In the genomic region with DNA sequence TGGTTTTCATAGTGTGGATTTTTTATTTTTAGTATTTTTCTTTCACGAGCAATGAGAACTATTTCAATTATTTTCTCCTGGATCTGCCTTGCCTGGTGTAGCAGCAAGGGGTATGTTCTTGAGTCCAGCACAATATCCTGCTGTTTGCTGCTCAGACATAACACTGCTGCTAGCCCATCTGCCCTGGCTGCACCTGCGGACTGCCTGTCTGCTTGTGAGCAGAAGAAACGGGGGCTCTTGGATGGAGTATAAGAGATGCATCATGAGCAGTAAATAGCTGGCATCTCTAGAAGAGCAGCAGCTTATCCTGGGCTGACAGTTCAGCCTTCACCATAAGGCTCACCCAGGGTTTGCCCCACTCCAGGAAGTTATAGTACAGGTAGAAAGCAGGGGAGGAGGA, we compare ENCODE assay signal across 17 mouse cellular contexts.
"Had no signal": no experiment of that assay in that cellular context is flagged by ENCODE, and none has a peak within 500 bp of the region (broad histone marks: within the 10 kb centered on the region; RNA-seq: fewer than 3 reads in every experiment).

No protein-coding gene starts in this region.

- H3K9me3 ChIP-seq: limb, embryonic 10.5 days; liver, embryonic 15.5 days; midbrain, embryonic 12.5 days; neural tube, embryonic 12.5 days had no signal

- H3K9ac ChIP-seq: liver, embryonic 15.5 days; midbrain, embryonic 12.5 days; neural tube, embryonic 12.5 days had no signal

- H3K36me3 ChIP-seq: limb, embryonic 10.5 days; liver, embryonic 15.5 days; midbrain, embryonic 12.5 days; neural tube, embryonic 12.5 days had no signal

- H3K27ac ChIP-seq: layer of hippocampus, adult 2 months; limb, embryonic 10.5 days; liver, embryonic 15.5 days; macrophage; midbrain, embryonic 12.5 days; neural tube, embryonic 12.5 days had no signal

- H3K4me3 ChIP-seq: layer of hippocampus, adult 2 months; limb, embryonic 10.5 days; liver, embryonic 15.5 days; megakaryocyte, embryonic 14.5 days; midbrain, embryonic 12.5 days; neural tube, embryonic 12.5 days had no signal

- DNase-seq: kidney, adult 8-10 months; kidney, postnatal 25 days; lung, adult 2 months; retina, postnatal 1 day; right cerebral cortex, postnatal 4 days; spleen, adult 18-20 months; thymus, adult 2 months; thymus, postnatal 25 days had no signal

- H3K27me3 ChIP-seq: liver, embryonic 15.5 days; megakaryocyte, embryonic 14.5 days; midbrain, embryonic 12.5 days; neural tube, embryonic 12.5 days had no signal

- H3K4me2 ChIP-seq: liver, embryonic 11.5 days; liver, embryonic 15.5 days; midbrain, embryonic 12.5 days; neural tube, embryonic 12.5 days had no signal

- ATAC-seq: lung, postnatal 0 days had no signal

- H3K4me1 ChIP-seq: limb, embryonic 10.5 days; liver, embryonic 15.5 days; megakaryocyte, embryonic 14.5 days; midbrain, embryonic 12.5 days; neural tube, embryonic 12.5 days had no signal
